ENCODE assay signal across 18 mouse cellular contexts in the genomic region with DNA sequence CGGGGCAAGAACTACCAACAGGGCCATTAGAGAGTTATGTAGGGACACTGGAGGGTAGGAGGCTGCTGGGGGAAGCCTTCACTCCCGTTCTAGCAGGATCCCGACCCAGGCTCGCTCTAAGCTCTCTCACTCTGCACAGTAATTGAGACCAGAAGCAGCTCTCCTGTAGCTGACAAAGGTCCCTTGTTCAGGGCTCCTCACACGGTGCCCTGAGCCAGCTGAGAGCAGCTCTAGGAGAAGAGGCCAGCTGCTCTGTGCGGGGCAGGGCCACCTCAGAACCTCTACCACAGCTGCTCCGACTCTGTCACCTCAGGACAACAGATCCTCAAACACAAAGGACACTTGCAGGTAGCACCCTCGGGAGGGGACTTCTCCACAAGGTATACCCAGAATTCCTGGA. TPM values are rescaled to one million over a fixed set of nuclear protein-coding genes. Genes with fewer than 3 reads are reported as not detected.
DNase-seq lines count a peak whose midpoint lies in the region; ATAC-seq and TF ChIP-seq lines count a peak whose summit lies in the region.
"Had no signal": no experiment of that assay in that cellular context is flagged by ENCODE, and none has a peak within 500 bp of the region (broad histone marks: within the 10 kb centered on the region; RNA-seq: fewer than 3 reads in every experiment).

No protein-coding gene starts in this region.

- H3K27ac ChIP-seq in hindbrain, embryonic 12.5 days: peak overlapping the region; percentile 36; the same call in 1 of the 2 replicates
- H3K27ac ChIP-seq in hindbrain, embryonic 16.5 days (ENCODE audit: low read depth, low read length): no peak overlapping the region
- H3K27ac ChIP-seq in embryonic facial prominence, embryonic 10.5 days (replicated peaks): peak overlapping the region; percentile 58
- H3K27ac ChIP-seq: intestine, embryonic 15.5 days had no signal

- no peaks in the 10 kb centered on the region for H3K27me3 ChIP-seq in hindbrain, embryonic 12.5 days
- no peaks in the 10 kb centered on the region for H3K27me3 ChIP-seq in hindbrain, embryonic 16.5 days (replicated peaks; ENCODE audit: control insufficient read depth, insufficient read depth, low read length)
- no peaks in the 10 kb centered on the region; the same call in 1 of the 2 replicates for H3K27me3 ChIP-seq in embryonic facial prominence, embryonic 10.5 days (replicated peaks; ENCODE audit: low read depth, poor library complexity, severe bottlenecking)
- no peaks in the 10 kb centered on the region for H3K27me3 ChIP-seq in myocyte (ENCODE audit: control insufficient read depth, insufficient read depth, insufficient read length)
- H3K27me3 ChIP-seq: intestine, embryonic 15.5 days; Patski had no signal

- no peaks in the 10 kb centered on the region for H3K9me3 ChIP-seq in hindbrain, embryonic 12.5 days (replicated peaks)
- H3K9me3 ChIP-seq in hindbrain, embryonic 16.5 days (ENCODE audit: control insufficient read depth, low read length): no peaks in the 10 kb centered on the region
- no peaks in the 10 kb centered on the region for H3K9me3 ChIP-seq in embryonic facial prominence, embryonic 10.5 days
- H3K9me3 ChIP-seq: intestine, embryonic 15.5 days had no signal

- H3K9ac ChIP-seq in hindbrain, embryonic 12.5 days: no peak overlapping the region; the same call in 1 of the 2 replicates
- H3K9ac ChIP-seq in hindbrain, embryonic 16.5 days (ENCODE audit: low read depth, low read length): no peak overlapping the region
- H3K9ac ChIP-seq: intestine, embryonic 15.5 days had no signal

- ATAC-seq in hindbrain, embryonic 12.5 days (ENCODE audit: low FRiP score): no peak
- no peak for ATAC-seq in hindbrain, embryonic 16.5 days
- ATAC-seq: activated CD4-positive, CD25-positive, alpha-beta regulatory T cell, adult 4 months; Patski had no signal

- H3K79me2 ChIP-seq in myocyte (ENCODE audit: control insufficient read depth, insufficient read depth): no peaks in the 10 kb centered on the region

- peaks cover 21% of the 10 kb centered on the region for H3K36me3 ChIP-seq in hindbrain, embryonic 12.5 days
- 0 out of 2 replicates have a peak, but pooled peaks cover 5% of the 10 kb centered on the region for H3K36me3 ChIP-seq in hindbrain, embryonic 16.5 days (ENCODE audit: control insufficient read depth, insufficient read depth, low read length)
- peaks cover 25% of the 10 kb centered on the region for H3K36me3 ChIP-seq in embryonic facial prominence, embryonic 10.5 days (replicated peaks)
- peaks cover 24% of the 10 kb centered on the region for H3K36me3 ChIP-seq in myocyte (ENCODE audit: control insufficient read depth, insufficient read depth)

- no peak overlapping the region for H3K4me2 ChIP-seq in hindbrain, embryonic 12.5 days (replicated peaks)
- no peak overlapping the region for H3K4me2 ChIP-seq in hindbrain, embryonic 16.5 days (ENCODE audit: low read length)
- no peak overlapping the region for H3K4me2 ChIP-seq in myocyte (ENCODE audit: low read depth)
- H3K4me2 ChIP-seq: intestine, embryonic 15.5 days had no signal

- WGBS in hindbrain, embryonic 12.5 days: 36% methylated on average over 8 of the region's 8 CpGs
- WGBS in hindbrain, embryonic 16.5 days: 39% methylated on average over 8 of the region's 8 CpGs
- 18% methylated on average over 8 of the region's 8 CpGs for WGBS in embryonic facial prominence, embryonic 10.5 days

- peak; percentile 74 for DNase-seq in embryonic facial prominence, embryonic 10.5 days (ENCODE audit: low spot score)
- DNase-seq in forelimb bud, embryonic 11.5 days (ENCODE audit: low read depth, low spot score): peak; percentile 78
- no peak for DNase-seq in spleen, postnatal 10 days (ENCODE audit: low spot score in 2 of 2)
- DNase-seq in ovary, postnatal 14 days (ENCODE audit: low spot score): no peak
- DNase-seq: adrenal gland, postnatal 25 days; cerebellum, adult 9-10 months; gastrocnemius, postnatal 25 days; heart, postnatal 4 days; layer of hippocampus, postnatal 36 days; left cerebral cortex, postnatal 4 days; lung, postnatal 14 days; thymus, postnatal 4 days had no signal

- no peak overlapping the region for H3K4me3 ChIP-seq in hindbrain, embryonic 12.5 days
- no peak overlapping the region for H3K4me3 ChIP-seq in hindbrain, embryonic 16.5 days (ENCODE audit: low read length)
- H3K4me3 ChIP-seq in embryonic facial prominence, embryonic 10.5 days: no peak overlapping the region
- H3K4me3 ChIP-seq in myocyte: no peak overlapping the region
- H3K4me3 ChIP-seq: intestine, embryonic 15.5 days had no signal

- TF ChIP-seq POLR2A in myocyte (IDR thresholded peaks at IDR 0.05; ENCODE audit: insufficient read length, low read depth): no peak

- H3K4me1 ChIP-seq in hindbrain, embryonic 12.5 days: peaks cover 66% of the 10 kb centered on the region
- peaks cover 28% of the 10 kb centered on the region for H3K4me1 ChIP-seq in hindbrain, embryonic 16.5 days (ENCODE audit: control insufficient read depth, insufficient read depth, low read depth, low read length)
- H3K4me1 ChIP-seq in embryonic facial prominence, embryonic 10.5 days: peaks cover 85% of the 10 kb centered on the region

- H3ac ChIP-seq in myocyte (ENCODE audit: control insufficient read depth, insufficient read length): no peak overlapping the region

TF ChIP-seq in myocyte, 11 proteins besides CTCF, POLR2A, EP300 and RAD21:
- TF ChIP-seq MYOG (IDR thresholded peaks at IDR 0.05; ENCODE audit: control insufficient read depth in 1 of 3, insufficient read depth in 1 of 3, insufficient read length in 2 of 3, low read depth in 2 of 3): peak in 2 of 3 experiments; percentile 54 to 68
- TF ChIP-seq TCF12 (IDR thresholded peaks at IDR 0.05; ENCODE audit: insufficient read depth, poor library complexity, severe bottlenecking): no peak
- TF ChIP-seq MAX (IDR thresholded peaks at IDR 0.05; ENCODE audit: low read depth): no peak
- TF ChIP-seq SRF (IDR thresholded peaks at IDR 0.05; ENCODE audit: control insufficient read depth, insufficient read length, low read depth): no peak
- no peak for TF ChIP-seq POLR2AphosphoS2 (IDR thresholded peaks at IDR 0.05; ENCODE audit: insufficient read length, low read depth)
TF ChIP-seq in myocyte: peak in this region for 1.

RNA-seq across cellular contexts. Expression of a gene that starts 38.7 kb away (rescaled TPM):
- 111 and 113 TPM in 2 replicates for polyA plus RNA-seq in hindbrain, embryonic 12.5 days (2016; fragmentation: Nextera tagmentation; extraction: Ambion mirVana)
- 99.8 and 107 TPM in 2 replicates for polyA plus RNA-seq in hindbrain, embryonic 16.5 days (2015; fragmentation: Nextera tagmentation; extraction: Ambion mirVana)
- polyA plus RNA-seq in embryonic facial prominence, embryonic 10.5 days (2016; fragmentation: Nextera tagmentation; extraction: Ambion mirVana): 135 and 144 TPM in 2 replicates
- 101 TPM for polyA plus RNA-seq in myocyte (2012; fragmentation: generic; extraction: Trizol)

RNA-seq across cellular contexts. Expression of a gene that starts 46.5 kb away (rescaled TPM):
- 54.3 and 57.3 TPM in 2 replicates for polyA plus RNA-seq in hindbrain, embryonic 12.5 days (2016; fragmentation: Nextera tagmentation; extraction: Ambion mirVana)
- polyA plus RNA-seq in hindbrain, embryonic 16.5 days (2015; fragmentation: Nextera tagmentation; extraction: Ambion mirVana): 22.2 and 28.8 TPM in 2 replicates
- 41.1 and 42.0 TPM in 2 replicates for polyA plus RNA-seq in embryonic facial prominence, embryonic 10.5 days (2016; fragmentation: Nextera tagmentation; extraction: Ambion mirVana)
- polyA plus RNA-seq in myocyte (2012; fragmentation: generic; extraction: Trizol): 76.8 TPM

Comparison
In these comparisons a context has a peak if more than half of its experiments do, and no peak if none do; other contexts are left out.
1. DNase-seq: peak in embryonic facial prominence, embryonic 10.5 days (single experiment) and forelimb bud, embryonic 11.5 days (single experiment); none in spleen, postnatal 10 days (0 of 2) and ovary, postnatal 14 days (single experiment).